Mouse (Mus musculus): ENCODE data around the gene Ssc5d.

- no peak for TF ChIP-seq POLR2A (IDR thresholded peaks at IDR 0.05; ENCODE audit: borderline replicate concordance, low read depth, low read length)
- no peak for TF ChIP-seq CTCF (IDR thresholded peaks at IDR 0.05; ENCODE audit: low read depth, low read length)
These were observed 4.4 kb upstream of the Ssc5d start for GRCm38 (mm10) chr7:4920976-4921823.
